In the genomic region with DNA sequence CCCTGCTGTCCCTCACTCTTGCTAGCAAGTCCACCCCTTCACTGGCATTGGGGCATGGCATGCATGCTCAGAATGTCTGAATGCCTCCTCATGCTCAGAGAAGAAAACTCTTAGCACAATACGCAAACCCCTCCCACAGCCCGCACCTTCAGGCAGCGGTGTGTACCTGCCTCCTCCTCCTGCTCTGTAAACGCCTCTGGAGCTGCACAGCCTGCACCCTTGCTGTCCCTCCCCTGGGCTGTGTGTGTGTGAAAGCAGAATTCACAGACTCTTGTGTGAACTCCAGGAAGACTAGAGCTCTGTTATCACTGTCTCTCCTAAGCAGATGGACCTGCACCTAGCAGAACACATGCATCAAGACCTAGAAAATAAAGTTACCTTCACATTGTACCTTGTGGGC, we compare ENCODE assay signal across 16 mouse cellular contexts.
A peak's percentile ranks its signal among the peaks of the same experiment; 100 is the strongest.
DNase-seq lines count a peak whose midpoint lies in the region; ATAC-seq lines count a peak whose summit lies in the region.
"Had no signal": no experiment of that assay in that cellular context is flagged by ENCODE, and none has a peak within 500 bp of the region (broad histone marks: within the 10 kb centered on the region; RNA-seq: fewer than 3 reads in every experiment).

No protein-coding gene starts in this region.

- intact Hi-C loops in heart, postnatal 36 days (cut with DNase I), result loop anchor here (2.0 kb wide), 1 partner anchor 31 kb away; no protein-coding TSS in a partner anchor

- ATAC-seq in monocyte, adult 5-6 weeks (replicated peaks; ENCODE audit: insufficient number of reproducible peaks, low FRiP score, low TSS enrichment, poor library complexity, severe bottlenecking), result 0 out of 2 replicates have a peak, but pooled peaks have one; percentile 13
- no peak for ATAC-seq in inflammation-experienced regulatory T-cells, adult 6 months
- ATAC-seq: forebrain, embryonic 14.5 days had no signal

- peak; percentile 71 for DNase-seq in heart, adult 11 months
- DNase-seq in heart, postnatal 36 days, result no peak
- DNase-seq in lung, adult 18-20 months, result peak; percentile 31 to 41
- DNase-seq in lung, postnatal 14 days, result no peak
- DNase-seq in lung, postnatal 25 days (ENCODE audit: low spot score), result peak; percentile 37
- DNase-seq: adrenal gland, postnatal 10 days; cerebellum, adult 11 months; cerebellum, adult 8-10 months; cerebellum, postnatal 14 days; embryo, embryonic 11 days; gastrocnemius, postnatal 10 days; heart, adult 2 months; heart, postnatal 14 days had no signal

Comparison
In these comparisons a context has a peak if more than half of its experiments do, and no peak if none do; other contexts are left out.
1. DNase-seq: peak in heart, adult 11 months (single experiment), lung, adult 18-20 months (2 of 2) and lung, postnatal 25 days (single experiment); none in heart, postnatal 36 days (0 of 2) and lung, postnatal 14 days (single experiment).